Mouse (Mus musculus): ENCODE data around the gene Tecta.

Tecta gene

DNA sequence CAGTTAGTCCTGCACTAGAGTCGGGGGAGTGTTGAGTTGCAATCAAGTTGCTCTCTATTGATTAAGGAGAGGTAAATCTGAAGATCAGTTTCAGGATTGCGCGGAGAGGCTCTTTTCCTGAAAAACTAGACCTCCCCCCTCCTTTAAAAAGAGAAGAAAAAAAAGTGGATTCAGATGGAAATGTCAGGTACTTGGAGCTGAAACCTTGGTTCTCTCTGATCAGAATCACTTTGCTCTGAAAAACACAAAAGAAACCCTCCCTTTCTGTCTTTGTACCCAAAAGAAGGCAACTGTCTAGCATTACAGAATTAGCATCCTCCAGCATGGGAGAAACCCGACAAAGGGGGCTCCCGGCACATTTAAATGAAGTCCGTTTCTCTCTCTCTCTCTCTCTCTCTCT lies at the start of gene Tecta:
TSS of gene Tecta (minus strand) at position 101 of the 400 bp plus-strand sequence.
- DNase-seq (ENCODE audit: low spot score) = no peak

GRCm38 (mm10) chr9:42449043-42449442 lies 49.3 kb upstream of the Tecta start:
- DNase-seq (ENCODE audit: low spot score) = no peak

DNA sequence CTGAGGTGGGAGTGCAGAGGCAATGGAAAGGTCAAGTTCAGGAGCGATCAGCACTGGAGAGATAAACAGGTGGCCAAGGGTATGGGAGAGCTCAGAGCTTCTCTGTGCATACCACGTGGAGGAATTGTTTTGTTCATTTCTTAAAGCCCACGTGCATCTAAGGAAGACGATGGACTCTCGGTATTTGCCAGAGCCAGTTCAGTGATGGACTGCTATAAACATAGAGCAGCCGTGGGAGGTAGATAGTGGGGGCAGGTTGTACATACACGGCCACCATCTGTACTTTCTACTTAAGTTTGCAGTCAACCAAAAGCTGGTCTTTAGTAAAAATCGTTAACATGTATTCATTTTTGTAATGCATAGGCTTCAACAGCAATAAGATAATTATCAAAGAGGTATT lies 42.4 kb upstream of the Tecta start:
- DNase-seq (ENCODE audit: low spot score) = no peak

- no peak for DNase-seq (ENCODE audit: low spot score)
Observed at GRCm38 (mm10) chr9:42441234-42441633, 41.5 kb upstream of the Tecta start.

GRCm38 (mm10) chr9:42439446-42439845 lies 39.7 kb upstream of the Tecta start:
- DNase-seq (ENCODE audit: low spot score) = no peak

GRCm38 (mm10) chr9:42432155-42432554 lies 32.4 kb upstream of the Tecta start:
- DNase-seq (ENCODE audit: low spot score) = no peak

DNA sequence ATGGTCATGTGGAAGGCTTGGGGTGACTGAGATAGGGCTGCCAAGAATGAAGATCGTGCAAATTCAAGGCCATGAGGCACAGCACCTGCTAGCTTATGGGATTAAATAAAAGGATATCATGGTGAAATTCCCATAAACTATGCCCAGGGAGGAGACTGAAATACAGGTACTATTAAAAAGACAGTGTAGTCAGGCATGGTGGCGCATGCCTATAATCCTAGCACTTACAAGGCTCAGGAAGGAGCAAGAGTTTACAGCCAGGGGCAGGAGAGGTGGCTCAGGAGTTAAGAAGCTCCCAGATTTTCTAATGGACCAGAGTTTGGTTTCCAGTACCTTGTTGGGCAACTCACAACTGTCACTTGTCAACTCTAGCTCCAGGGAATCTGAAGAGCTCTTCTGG lies 31.9 kb upstream of the Tecta start:
- DNase-seq (ENCODE audit: low spot score) = no peak

- DNase-seq (ENCODE audit: low spot score) = no peak
Observed at GRCm38 (mm10) chr9:42428060-42428924, 28.6 kb upstream of the Tecta start.

DNA sequence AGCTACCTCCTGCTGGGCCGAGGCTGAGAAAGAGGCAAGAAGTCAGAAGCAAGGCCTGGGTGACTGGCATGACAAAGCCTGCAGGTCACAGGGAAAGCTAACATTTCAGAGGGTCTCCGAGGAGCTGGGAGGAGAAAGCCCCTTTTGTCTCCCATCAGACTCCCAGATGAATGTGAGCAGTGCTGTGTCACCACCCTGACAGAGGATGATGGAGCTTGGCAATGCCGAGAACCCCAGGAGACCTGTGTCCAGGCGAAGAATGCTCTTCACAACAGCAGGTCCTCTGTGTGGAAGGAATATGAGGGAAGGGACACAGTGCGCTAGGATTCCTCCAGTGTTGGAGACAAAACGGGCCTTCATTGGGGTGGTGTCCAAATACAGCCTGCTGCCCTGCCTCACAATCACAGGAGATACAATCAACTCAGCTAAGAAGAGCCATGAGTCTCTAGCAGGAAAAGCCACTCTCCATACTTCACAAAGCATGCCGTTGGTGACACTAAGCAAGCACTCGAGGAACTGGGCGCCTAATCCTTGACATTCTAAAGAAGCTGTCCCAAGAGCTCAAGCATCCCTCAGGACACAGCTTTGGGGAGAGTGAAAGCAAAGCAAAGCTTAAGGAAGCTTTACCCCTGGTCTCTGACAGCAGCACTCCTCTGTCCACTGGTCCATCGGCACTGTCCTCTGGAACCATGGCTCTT lies 27.1 kb upstream of the Tecta start:
- DNase-seq (ENCODE audit: low spot score) = no peak

DNA sequence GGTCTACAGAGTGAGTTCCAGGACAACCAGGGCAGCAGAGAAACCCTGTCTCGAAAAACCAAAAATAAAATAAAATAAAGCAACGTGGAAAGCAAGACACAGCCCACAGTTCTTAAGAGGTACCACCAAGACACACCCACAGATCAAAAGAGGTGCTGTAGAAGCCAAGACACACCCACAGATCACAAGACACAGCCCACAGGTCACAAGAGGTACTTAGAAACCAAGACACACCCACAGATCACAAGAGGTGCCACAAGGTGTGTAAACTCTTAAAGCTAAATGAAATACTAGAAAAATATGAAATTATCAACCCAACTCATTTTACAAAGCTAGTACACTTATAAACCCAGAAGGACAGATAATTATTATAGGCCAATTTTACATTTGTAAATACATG lies 23.9 kb upstream of the Tecta start:
- DNase-seq (ENCODE audit: low spot score) = no peak

- no peak for DNase-seq (ENCODE audit: low spot score)
Observed at GRCm38 (mm10) chr9:42419687-42420086, 20.0 kb upstream of the Tecta start.

GRCm38 (mm10) chr9:42418786-42419185 lies 19.1 kb upstream of the Tecta start:
- no peak for DNase-seq (ENCODE audit: low spot score)

DNA sequence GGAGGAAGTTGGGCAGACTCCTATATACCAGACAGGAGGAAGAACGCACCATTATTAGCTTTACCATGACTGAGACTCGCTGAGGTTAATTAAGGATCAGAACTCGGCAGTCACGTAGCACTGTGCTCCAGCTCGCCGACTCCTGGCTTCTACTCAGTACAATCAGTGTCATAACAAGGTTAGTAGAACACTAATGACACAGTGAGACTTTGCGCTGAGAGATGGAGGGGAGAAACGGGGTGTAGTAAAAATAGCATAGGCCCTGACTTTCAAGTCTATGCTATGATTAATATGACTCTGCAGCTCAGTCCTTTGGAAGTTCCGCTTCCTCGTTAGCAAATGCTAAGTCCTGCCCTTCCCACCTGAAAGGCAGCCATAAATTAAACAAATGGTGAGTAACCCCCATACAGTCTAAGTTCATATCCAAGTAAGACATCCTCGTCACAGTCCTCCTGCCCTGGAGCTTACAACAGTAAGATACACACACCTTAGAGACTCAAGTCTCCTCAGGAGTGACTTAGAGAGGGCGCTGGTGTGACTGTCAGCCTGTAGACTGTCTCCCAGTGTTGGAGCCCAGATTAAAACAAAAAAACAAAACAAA lies 17.7 kb upstream of the Tecta start:
- no peak for DNase-seq (ENCODE audit: low spot score)

GRCm38 (mm10) chr9:42415184-42415583 lies 15.5 kb upstream of the Tecta start:
- DNase-seq (ENCODE audit: low spot score) = no peak

GRCm38 (mm10) chr9:42413345-42413744 lies 13.6 kb upstream of the Tecta start:
- no peak for DNase-seq (ENCODE audit: low spot score)

DNA sequence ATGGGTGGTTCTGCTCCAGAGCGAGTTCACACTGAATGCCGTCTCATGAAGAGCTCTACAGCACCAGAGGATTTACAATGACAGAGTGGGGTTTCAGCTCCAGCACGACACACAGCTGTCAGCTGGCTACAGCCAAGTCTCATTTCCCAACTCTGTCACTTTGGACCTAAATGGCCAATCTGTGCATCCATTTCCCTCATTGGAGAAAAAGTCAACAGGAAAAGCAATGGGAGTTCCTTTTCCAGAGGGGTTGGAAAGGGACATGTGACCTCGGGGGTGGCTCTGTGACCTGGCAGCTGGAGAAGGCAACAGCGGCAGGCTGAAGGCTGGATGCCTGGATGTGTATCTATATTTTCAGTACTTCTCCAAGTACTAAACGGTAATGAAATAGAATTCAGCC lies 11.6 kb upstream of the Tecta start:
- DNase-seq (ENCODE audit: low spot score) = no peak

DNA sequence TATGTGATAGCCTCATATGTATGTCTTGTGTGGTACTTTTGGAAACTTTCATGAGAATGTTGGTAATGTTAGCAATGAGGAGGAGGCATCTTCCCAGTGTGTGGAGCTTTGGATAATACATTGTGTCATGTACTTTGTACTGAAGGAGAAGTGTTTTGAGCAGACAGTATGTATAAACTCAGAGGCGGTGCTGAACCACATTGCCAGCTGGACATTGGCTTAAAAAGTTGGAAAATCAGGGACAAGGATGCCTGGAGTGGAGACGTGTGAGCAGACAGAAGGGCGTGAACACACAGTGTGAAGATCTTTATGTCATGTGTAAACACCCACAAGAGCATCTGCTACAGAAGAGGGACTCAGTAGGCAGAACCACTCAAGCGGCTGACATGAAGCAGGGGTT lies 6.0 kb upstream of the Tecta start:
- DNase-seq (ENCODE audit: low spot score) = no peak

DNA sequence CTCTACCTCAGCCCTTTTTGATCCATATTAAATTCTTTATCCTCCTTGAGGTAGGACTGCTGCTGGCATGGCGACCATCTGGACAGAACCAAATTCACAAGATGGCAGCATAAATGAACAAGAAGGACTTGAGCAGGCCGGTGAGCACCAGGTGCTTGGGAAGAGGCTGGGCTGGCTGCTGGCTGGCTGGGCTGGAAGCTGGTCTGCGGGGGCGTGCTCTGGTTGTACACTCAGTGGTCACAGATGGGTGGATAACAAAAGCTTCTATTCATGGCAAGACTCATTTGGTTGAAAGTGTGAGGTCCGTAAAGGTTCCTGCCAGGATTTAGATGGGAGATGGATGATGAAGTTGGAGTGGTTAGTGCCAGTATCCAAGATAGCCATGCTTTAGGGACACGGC lies 1.8 kb upstream of the Tecta start:
- DNase-seq (ENCODE audit: low spot score) = no peak

DNA sequence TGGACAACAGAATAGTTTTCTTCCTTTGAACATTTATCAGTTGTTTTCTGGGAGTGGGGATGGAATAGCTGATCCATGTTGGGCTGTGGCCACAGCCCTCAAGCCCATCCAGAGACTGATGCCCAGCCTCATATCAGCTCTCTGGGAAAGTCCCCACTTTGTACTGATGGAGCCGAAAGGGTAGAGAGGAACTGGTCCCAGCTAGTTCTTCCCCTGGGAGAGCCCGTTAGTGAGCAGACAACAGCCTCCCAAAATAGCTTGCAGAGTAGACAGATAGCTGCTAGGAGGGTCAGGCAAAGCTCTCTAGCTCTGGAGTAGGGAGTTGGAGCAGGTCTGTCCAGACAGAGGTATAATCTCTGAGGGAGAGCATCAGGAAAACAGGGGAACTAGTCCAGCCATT lies 3.6 kb downstream of the Tecta start:
- DNase-seq (ENCODE audit: low spot score) = no peak

- DNase-seq (ENCODE audit: low spot score) = no peak
Observed at GRCm38 (mm10) chr9:42394903-42395302, 4.8 kb downstream of the Tecta start.

DNA sequence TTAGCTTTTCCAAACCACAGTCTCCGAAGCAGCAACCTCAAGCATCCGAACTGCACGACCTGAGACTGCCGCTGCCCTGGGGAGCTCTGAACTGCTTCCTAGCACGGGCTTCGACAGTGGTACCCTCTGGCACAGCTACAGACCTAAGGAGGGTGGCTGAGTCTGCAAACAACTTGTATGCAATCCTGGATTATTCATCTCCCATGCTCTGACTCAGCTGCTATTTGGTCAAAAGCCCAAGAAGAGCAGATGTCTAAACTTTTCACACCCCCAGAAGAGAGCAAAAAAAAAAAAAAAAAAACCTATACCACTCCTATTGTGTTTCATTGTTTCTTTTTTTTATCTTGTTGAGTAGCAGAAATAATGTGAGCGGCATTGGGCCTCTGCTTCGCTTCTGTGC lies 5.4 kb downstream of the Tecta start:
- no peak for DNase-seq (ENCODE audit: low spot score)

- no peak for DNase-seq (ENCODE audit: low spot score)
Observed at GRCm38 (mm10) chr9:42392927-42393326, 6.8 kb downstream of the Tecta start.

GRCm38 (mm10) chr9:42388490-42388889 lies 11.2 kb downstream of the Tecta start:
- DNase-seq (ENCODE audit: low spot score) = no peak
